10 mouse cellular contexts compared by ENCODE assay signal in the genomic region with DNA sequence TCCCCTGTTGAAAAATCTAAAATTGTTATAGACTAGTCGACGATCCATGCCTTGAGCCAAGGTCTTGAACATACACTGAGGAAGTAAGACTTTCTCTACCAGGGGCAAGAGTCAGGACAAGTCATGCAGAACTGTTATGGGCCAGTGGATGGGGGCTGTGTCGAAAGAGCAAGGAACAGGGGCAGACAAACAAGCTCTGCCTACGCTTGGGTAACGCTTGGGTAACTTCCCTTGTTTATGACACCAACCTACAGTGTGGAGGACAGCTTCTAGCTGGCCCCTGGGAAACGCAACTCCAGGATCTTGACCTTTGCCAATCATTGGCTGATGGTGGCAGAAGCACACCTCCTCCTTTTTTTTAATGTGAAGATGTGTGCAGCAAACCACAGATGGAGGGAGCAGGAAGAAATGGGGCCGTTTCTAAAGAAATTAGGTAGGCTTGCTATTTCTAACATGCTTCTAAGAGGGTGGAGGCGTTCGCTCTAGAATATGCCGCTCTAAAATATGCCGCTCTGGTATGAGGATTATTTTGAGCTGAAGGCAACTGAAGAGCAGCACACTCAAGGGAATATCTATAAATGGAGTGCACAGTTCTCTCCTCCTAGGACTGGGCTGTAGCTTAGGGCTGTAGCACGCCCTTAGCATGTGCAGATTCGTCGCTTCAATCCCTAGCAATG. TPM values are rescaled to one million over a fixed set of nuclear protein-coding genes. Genes with fewer than 3 reads are reported as not detected.
DNase-seq lines count a peak whose midpoint lies in the region; ATAC-seq and TF ChIP-seq lines count a peak whose summit lies in the region.
"Had no signal": no experiment of that assay in that cellular context is flagged by ENCODE, and none has a peak within 500 bp of the region (broad histone marks: within the 10 kb centered on the region; RNA-seq: fewer than 3 reads in every experiment).

No protein-coding gene starts in this region.

- H3K9me3 ChIP-seq in liver, embryonic 13.5 days (replicated peaks): no peaks in the 10 kb centered on the region
- H3K9me3 ChIP-seq: embryonic facial prominence, embryonic 13.5 days; midbrain, embryonic 15.5 days had no signal

- peak overlapping the region; percentile 86 for H3K27ac ChIP-seq in left cerebral cortex, adult 2 months
- peak overlapping the region; percentile 73 for H3K27ac ChIP-seq in liver, embryonic 13.5 days
- H3K27ac ChIP-seq: embryonic facial prominence, embryonic 13.5 days; midbrain, embryonic 15.5 days had no signal

- 66% methylated on average over 14 of the region's 14 CpGs for WGBS in liver, embryonic 13.5 days (ENCODE audit: insufficient replicate concordance)

- no peak overlapping the region for H3K4me3 ChIP-seq in left cerebral cortex, adult 2 months
- H3K4me3 ChIP-seq in liver, embryonic 13.5 days (replicated peaks): no peak overlapping the region
- H3K4me3 ChIP-seq: embryonic facial prominence, embryonic 13.5 days; midbrain, embryonic 15.5 days had no signal

- H3K9ac ChIP-seq in liver, embryonic 13.5 days: no peak overlapping the region
- H3K9ac ChIP-seq: embryonic facial prominence, embryonic 13.5 days; midbrain, embryonic 15.5 days had no signal

- H3K4me2 ChIP-seq in liver, embryonic 13.5 days: no peak overlapping the region
- H3K4me2 ChIP-seq: embryonic facial prominence, embryonic 13.5 days; midbrain, embryonic 15.5 days had no signal

- peaks cover 45% of the 10 kb centered on the region for H3K4me1 ChIP-seq in liver, embryonic 13.5 days (replicated peaks)
- H3K4me1 ChIP-seq: midbrain, embryonic 15.5 days had no signal

- no peak for DNase-seq in left cerebral cortex, adult 2 months (ENCODE audit: extremely low spot score in 1 of 2, low spot score in 2 of 2)
- no peak for DNase-seq in left cerebral cortex, postnatal 10 days (ENCODE audit: extremely low spot score in 1 of 2, low spot score in 2 of 2)
- DNase-seq in kidney, adult 11 months: peak; percentile 91
- DNase-seq in liver, embryonic 13.5 days: no peak
- DNase-seq in spleen, adult 12 weeks (ENCODE audit: low spot score): peak; percentile 42
- no peak for DNase-seq in urinary bladder, postnatal 4 days (ENCODE audit: low spot score in 2 of 2)
- no peak for DNase-seq in ovary, postnatal 14 days (ENCODE audit: low spot score)
- DNase-seq in T-cell, adult 2 months (ENCODE audit: low spot score): no peak

- H3K36me3 ChIP-seq in liver, embryonic 13.5 days: no peaks in the 10 kb centered on the region
- H3K36me3 ChIP-seq: embryonic facial prominence, embryonic 13.5 days; midbrain, embryonic 15.5 days had no signal

- intact Hi-C loops in left cerebral cortex, adult 2 months (cut with DNase I): loop anchor here (2.0 kb wide), 1 partner anchor 14 kb away; no protein-coding TSS in a partner anchor
- intact Hi-C loops in left cerebral cortex, postnatal 10 days (cut with DNase I): no loop called here

- no peak for TF ChIP-seq CTCF in left cerebral cortex, adult 2 months (IDR thresholded peaks at IDR 0.05)

- H3K27me3 ChIP-seq in liver, embryonic 13.5 days: no peaks in the 10 kb centered on the region
- H3K27me3 ChIP-seq: embryonic facial prominence, embryonic 13.5 days; midbrain, embryonic 15.5 days had no signal

- peak; percentile 30 for ATAC-seq in liver, embryonic 13.5 days (ENCODE audit: low read depth)
- ATAC-seq: midbrain, embryonic 15.5 days had no signal

RNA-seq across cellular contexts. Expression of gene Rassf3, which starts 12.6 kb away (rescaled TPM):
- 10 to 100 TPM; 39.4 to 40.1 TPM for total RNA-seq in left cerebral cortex, adult 2 months (2021)
- 10 to 100 TPM; 24.5 to 31.1 TPM for total RNA-seq in left cerebral cortex, postnatal 10 days (2021)
- 7.4 and 9.5 TPM in 2 replicates for polyA plus RNA-seq in liver, embryonic 13.5 days (2015; fragmentation: Nextera tagmentation; extraction: Ambion mirVana)

Comparison
In these comparisons a context has a peak if more than half of its experiments do, and no peak if none do; other contexts are left out.
1. DNase-seq: peak in kidney, adult 11 months (single experiment) and spleen, adult 12 weeks (single experiment); none in left cerebral cortex, adult 2 months (0 of 2), left cerebral cortex, postnatal 10 days (0 of 2), liver, embryonic 13.5 days (single experiment), urinary bladder, postnatal 4 days (0 of 2), ovary, postnatal 14 days (single experiment) and T-cell, adult 2 months (single experiment).